Mouse (Mus musculus) midbrain, postnatal 0 days (tissue): ENCODE results near the gene Mex3d. TPM values are rescaled to one million over a fixed set of nuclear protein-coding genes. Genes with fewer than 3 reads are reported as not detected.
A peak's percentile ranks its signal among the peaks of the same experiment; 100 is the strongest.

Experiments used
- ATAC-seq: fragments of 200-750 bp; cut with Nextera tagmentation; 2 replicates; pipeline ENCODE4 v1.8.0; 2017; ENCODE audit warnings: moderate number of reproducible peaks, mild to moderate bottlenecking, moderate TSS enrichment, moderate library complexity; ENCODE audit not compliant: low FRiP score
- DNase-seq: peaks from one replicate; pipeline ENCODE4 v3.0.0-alpha.2; 2015; ENCODE audit warnings: low spot score
- H3K27ac ChIP-seq: fragments of 300-500 bp; sonication (generic); 2 replicates; pipeline ENCODE4 v1.5.1; 2014; ENCODE audit warnings: low read depth, mild to moderate bottlenecking, low read length, mixed read lengths
- H3K27me3 ChIP-seq: fragments of 300-500 bp; sonication (generic); 2 replicates; pipeline ENCODE4 v1.6.1; 2014; ENCODE audit warnings: low read length, control low read depth, mixed read lengths; ENCODE audit not compliant: insufficient read depth
- H3K36me3 ChIP-seq: fragments of 300-500 bp; sonication (generic); 2 replicates; pipeline ENCODE4 v1.6.1; 2014; ENCODE audit warnings: low read length, control low read depth, mixed read lengths; ENCODE audit not compliant: insufficient read depth
- H3K4me1 ChIP-seq: fragments of 300-500 bp; sonication (generic); 2 replicates; pipeline ENCODE4 v1.6.1; 2014; ENCODE audit warnings: mild to moderate bottlenecking, control low read depth, antibody characterized with exemption, low read length, mixed read lengths; ENCODE audit not compliant: insufficient read depth
- H3K4me2 ChIP-seq: fragments of 300-500 bp; sonication (generic); 2 replicates; pipeline ENCODE4 v1.6.1; 2014; ENCODE audit warnings: low read depth, mild to moderate bottlenecking, low read length, mixed read lengths; ENCODE audit not compliant: poor library complexity, severe bottlenecking
- H3K4me3 ChIP-seq: fragments of 300-500 bp; sonication (generic); 2 replicates; pipeline ENCODE4 v1.5.1; 2014; ENCODE audit warnings: low read depth, mild to moderate bottlenecking, low read length, moderate library complexity
- H3K9ac ChIP-seq: fragments of 300-500 bp; sonication (generic); replicated peaks from 2 replicates; pipeline ENCODE4 v1.6.1; 2014; ENCODE audit warnings: mild to moderate bottlenecking, low read length, moderate library complexity, mixed read lengths; ENCODE audit not compliant: poor library complexity, severe bottlenecking
- H3K9me3 ChIP-seq: fragments of 300-500 bp; sonication (generic); 2 replicates; pipeline ENCODE4 v1.6.1; 2016; ENCODE audit warnings: low read length, control low read depth
- CTCF ChIP-seq: IDR thresholded peaks from 2 replicates; pipeline ENCODE4 v1.5.1; 2016; ENCODE audit warnings: antibody characterized with exemption, mild to moderate bottlenecking
- WGBS: fragments of 180-500 bp; shearing (Covaris S2); extraction: QIAGEN DNeasy Blood & Tissue Kit; methylation state at CpG from one replicate; pipeline ENCODE4 v1.1.7; 2014; 5-methylcytosine and 5-hydroxymethylcytosine counted together
- polyA plus RNA-seq: library from polyadenylated mRNA; unstranded; fragments of >200 nt; fragmentation: Nextera tagmentation; extraction: Ambion mirVana; gene quantifications from 2 replicates; pipeline ENCODE4 v1.2.1, GENCODE M21; 2015
- total RNA-seq: library from RNA; depleted of rRNA; stranded (reverse); fragments of >200 nt; gene quantifications from 2 replicates; pipeline ENCODE4 v1.2.3, GENCODE M21; 2014

Gene Mex3d
- total and polyA plus RNA-seq, 2 experiments from 2014 or later = 13.9 to 147 TPM

- TF ChIP-seq CTCF = no peak
- peak; percentile 97 for ATAC-seq
- peaks cover 37% of the 10 kb centered on the region for H3K36me3 ChIP-seq
- H3K4me2 ChIP-seq = peak within 1 kb of the TSS; percentile 74
- no peaks in the 10 kb centered on the region for H3K9me3 ChIP-seq
- peak within 1 kb of the TSS; percentile 73 for H3K4me3 ChIP-seq
- peaks cover 18% of the 10 kb centered on the region for H3K4me1 ChIP-seq
- peak within 1 kb of the TSS; percentile 99 for H3K27ac ChIP-seq
- H3K27me3 ChIP-seq = no peaks in the 10 kb centered on the region
- H3K9ac ChIP-seq = peak within 1 kb of the TSS; percentile 97
- WGBS = under 1% methylated on average over 66 of the region's 82 CpGs
- peak; percentile 100 for DNase-seq
These were observed 11.9 kb upstream of the Mex3d start, which contains the start of gene Mbd3 for GRCm38 (mm10) chr10:80399191-80399972. Mbd3 (minus strand) TSS chr10:80399550.

- H3K36me3 ChIP-seq = peaks cover 38% of the 10 kb centered on the region
- H3K27ac ChIP-seq = peak overlapping the region; percentile 99
- no peak for TF ChIP-seq CTCF
- H3K9me3 ChIP-seq = no peaks in the 10 kb centered on the region
- peak overlapping the region; percentile 74 for H3K4me2 ChIP-seq
- WGBS = under 1% methylated on average over 45 of the region's 59 CpGs
- peak overlapping the region; percentile 73 for H3K4me3 ChIP-seq
- peaks cover 18% of the 10 kb centered on the region for H3K4me1 ChIP-seq
- peak; percentile 86 for ATAC-seq
- no peaks in the 10 kb centered on the region for H3K27me3 ChIP-seq
- H3K9ac ChIP-seq = peak overlapping the region; percentile 97
- DNase-seq = peak; percentile 99
These were observed 11.3 kb upstream of the Mex3d start for GRCm38 (mm10) chr10:80398719-80399190.

GRCm38 (mm10) chr10:80398174-80398535 is 10.7 kb upstream of the Mex3d start:
- DNase-seq = no peak
- no peak; the same call in none of the 2 replicates for TF ChIP-seq CTCF
- peaks cover 38% of the 10 kb centered on the region for H3K36me3 ChIP-seq

GRCm38 (mm10) chr10:80397524-80398173 is 10.2 kb upstream of the Mex3d start:
- Histone ChIP-seq H3K4me2 (peak overlapping the region; percentile 74), H3K4me1 (peaks cover 18% of the 10 kb centered on the region), H3K27ac (peak overlapping the region; percentile 99), H3K4me3 (peak overlapping the region; percentile 73), H3K27me3 (no peaks in the 10 kb centered on the region), H3K36me3 (peaks cover 38% of the 10 kb centered on the region), H3K9ac (peak overlapping the region; percentile 54), H3K9me3 (no peaks in the 10 kb centered on the region)
- ATAC-seq (no peak), DNase-seq (no peak)
- 41% methylated on average over 8 of the region's 8 CpGs for WGBS
- TF ChIP-seq CTCF = no peak; the same call in 1 of the 2 replicates

More at GRCm38 (mm10) chr10:80398174-80398535, 10.7 kb upstream of the Mex3d start:
- Histone ChIP-seq H3K4me1 (peaks cover 18% of the 10 kb centered on the region), H3K4me3 (peak overlapping the region; percentile 73), H3K9me3 (no peaks in the 10 kb centered on the region), H3K27me3 (no peaks in the 10 kb centered on the region), H3K4me2 (peak overlapping the region; percentile 74), H3K9ac (peak overlapping the region; percentile 97), H3K27ac (peak overlapping the region; percentile 99)
- ATAC-seq = no peak
- 0% methylated on average over 1 of the region's 1 CpGs for WGBS

- H3K27me3 ChIP-seq = no peaks in the 10 kb centered on the region
- no peak for TF ChIP-seq CTCF
- peak overlapping the region; percentile 99; the same call in 1 of the 2 replicates for H3K27ac ChIP-seq
- peak overlapping the region; percentile 73; the same call in 1 of the 2 replicates for H3K4me3 ChIP-seq
- peaks cover 18% of the 10 kb centered on the region for H3K4me1 ChIP-seq
- peaks cover 42% of the 10 kb centered on the region for H3K36me3 ChIP-seq
- H3K9ac ChIP-seq = peak overlapping the region; percentile 54; the same call in 1 of the 2 replicates
- 87% methylated on average over 11 of the region's 11 CpGs for WGBS
- no peaks in the 10 kb centered on the region for H3K9me3 ChIP-seq
- no peak for DNase-seq
- ATAC-seq = no peak
- peak overlapping the region; percentile 74 for H3K4me2 ChIP-seq
These were observed 9.5 kb upstream of the Mex3d start for GRCm38 (mm10) chr10:80396822-80397523.
